Mouse (Mus musculus) activated CD4-positive, CD25-positive, alpha-beta regulatory T cell, adult 9 weeks (primary cell): ENCODE measurements around the gene Frmd7. TPM values are rescaled to one million over a fixed set of nuclear protein-coding genes. Genes with fewer than 3 reads are reported as not detected.

ENCODE experiments used
- polyA plus RNA-seq: library from polyadenylated mRNA; unstranded; fragments of 100-300 nt; shearing (Covaris generic); gene quantifications from one replicate; pipeline ENCODE4 v1.2.1, GENCODE M21; 2017

The Frmd7 gene
- polyA plus RNA-seq, result not detected

DNA sequence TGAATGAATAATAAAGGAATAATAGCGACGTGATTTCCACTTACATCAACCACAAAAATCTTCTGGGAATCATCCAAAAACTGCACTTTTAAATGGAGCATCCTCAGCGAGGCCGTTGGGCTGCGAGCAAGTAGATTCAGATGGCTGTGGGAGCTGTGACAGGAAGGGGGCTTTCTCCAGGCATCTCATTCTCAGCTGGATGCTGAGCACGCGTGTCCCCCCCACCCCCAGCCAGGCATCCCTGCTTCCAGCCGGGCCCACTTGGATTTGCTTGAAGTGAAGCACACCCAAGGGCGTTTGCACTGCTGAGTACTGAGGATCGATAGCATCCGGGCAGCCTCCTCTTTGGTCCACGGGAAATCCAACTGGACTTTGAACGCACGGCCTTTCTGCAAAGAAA lies at the start of gene Frmd7:
Gene Frmd7 (minus strand): TSS at position 101 of the 400 bp plus-strand sequence.

Other genes with a start within 250 kb of the Frmd7 start
- 58.0 TPM for gene Stk26, start 101.7 kb downstream of the Frmd7 start, polyA plus RNA-seq
- gene Rap2c, start 75.3 kb upstream of the Frmd7 start, polyA plus RNA-seq, result 23.0 TPM